Mouse (Mus musculus): ENCODE results near the gene Sh3bp5.

Sh3bp5 gene

GRCm38 (mm10) chr14:31408666-31409065 lies 27.2 kb downstream of the Sh3bp5 start:
- DNase-seq (ENCODE audit: low spot score in 2 of 2), result no peak

- DNase-seq (ENCODE audit: low spot score in 2 of 2), result no peak
Observed at GRCm38 (mm10) chr14:31407911-31408604, 27.8 kb downstream of the Sh3bp5 start.

- DNase-seq (ENCODE audit: low spot score in 2 of 2), result no peak
Observed at GRCm38 (mm10) chr14:31407208-31407607, 28.7 kb downstream of the Sh3bp5 start.

GRCm38 (mm10) chr14:31406154-31406810 lies 29.6 kb downstream of the Sh3bp5 start:
- DNase-seq (ENCODE audit: low spot score in 2 of 2), result no peak

- DNase-seq (ENCODE audit: low spot score in 2 of 2), result no peak
Observed at GRCm38 (mm10) chr14:31405652-31406051, 30.2 kb downstream of the Sh3bp5 start.

- no peak for DNase-seq (ENCODE audit: low spot score in 2 of 2)
Observed at GRCm38 (mm10) chr14:31404663-31405062, 31.2 kb downstream of the Sh3bp5 start.

GRCm38 (mm10) chr14:31403995-31404394 lies 31.9 kb downstream of the Sh3bp5 start:
- no peak for DNase-seq (ENCODE audit: low spot score in 2 of 2)

- no peak for DNase-seq (ENCODE audit: low spot score in 2 of 2)
Observed at GRCm38 (mm10) chr14:31403556-31403955, 32.3 kb downstream of the Sh3bp5 start.

GRCm38 (mm10) chr14:31402693-31403092 lies 33.2 kb downstream of the Sh3bp5 start:
- DNase-seq (ENCODE audit: low spot score in 2 of 2), result no peak

- no peak for DNase-seq (ENCODE audit: low spot score in 2 of 2)
Observed at GRCm38 (mm10) chr14:31401918-31402427, 33.9 kb downstream of the Sh3bp5 start.

GRCm38 (mm10) chr14:31400896-31401295 lies 35.0 kb downstream of the Sh3bp5 start:
- no peak for DNase-seq (ENCODE audit: low spot score in 2 of 2)

GRCm38 (mm10) chr14:31400246-31400645 lies 35.6 kb downstream of the Sh3bp5 start:
- DNase-seq (ENCODE audit: low spot score in 2 of 2), result no peak

GRCm38 (mm10) chr14:31399271-31399670 lies 36.6 kb downstream of the Sh3bp5 start:
- no peak for DNase-seq (ENCODE audit: low spot score in 2 of 2)

GRCm38 (mm10) chr14:31398819-31399218 lies 37.1 kb downstream of the Sh3bp5 start:
- DNase-seq (ENCODE audit: low spot score in 2 of 2), result no peak

- DNase-seq (ENCODE audit: low spot score in 2 of 2), result no peak
Observed at GRCm38 (mm10) chr14:31397791-31398595, 37.9 kb downstream of the Sh3bp5 start.

- DNase-seq (ENCODE audit: low spot score in 2 of 2), result no peak
Observed at GRCm38 (mm10) chr14:31397353-31397752, 38.5 kb downstream of the Sh3bp5 start.

GRCm38 (mm10) chr14:31396428-31396827 lies 39.5 kb downstream of the Sh3bp5 start:
- no peak for DNase-seq (ENCODE audit: low spot score in 2 of 2)

- DNase-seq (ENCODE audit: low spot score in 2 of 2), result no peak
Observed at GRCm38 (mm10) chr14:31395629-31396199, 40.2 kb downstream of the Sh3bp5 start.

GRCm38 (mm10) chr14:31394822-31395532 lies 40.9 kb downstream of the Sh3bp5 start:
- DNase-seq (ENCODE audit: low spot score in 2 of 2), result no peak

GRCm38 (mm10) chr14:31393936-31394630 lies 41.8 kb downstream of the Sh3bp5 start:
- no peak for DNase-seq (ENCODE audit: low spot score in 2 of 2)

- DNase-seq (ENCODE audit: low spot score in 2 of 2), result no peak
Observed at GRCm38 (mm10) chr14:31393546-31393890, 42.4 kb downstream of the Sh3bp5 start.
